Mouse (Mus musculus) kidney, embryonic 16.5 days (tissue): ENCODE measurements at regions not wholly inside any gene's neighbourhood (a gene's known extent, or its start where the extent isn't known, plus 50 kb on each side); places are given as distances from the start of the nearest gene placed in this dataset.

ENCODE experiments used
- ATAC-seq: fragments of 200-750 bp; cut with Nextera tagmentation; 2 replicates; pipeline ENCODE4 v1.8.0; 2017; ENCODE audit warnings: moderate TSS enrichment; ENCODE audit not compliant: low FRiP score, low TSS enrichment
- H3K27ac ChIP-seq: fragments of 300-500 bp; sonication (generic); 2 replicates; pipeline ENCODE4 v1.5.1; 2014; ENCODE audit warnings: low read length
- H3K27me3 ChIP-seq: fragments of 300-500 bp; sonication (generic); 2 replicates; pipeline ENCODE4 v1.6.1; 2014; ENCODE audit warnings: low read length, control low read depth, mixed read lengths; ENCODE audit not compliant: insufficient read depth
- H3K36me3 ChIP-seq: fragments of 300-500 bp; sonication (generic); 2 replicates; pipeline ENCODE4 v1.6.1; 2014; ENCODE audit warnings: low read length, control low read depth, mixed read lengths; ENCODE audit not compliant: insufficient read depth
- H3K4me1 ChIP-seq: fragments of 300-500 bp; sonication (generic); 2 replicates; pipeline ENCODE4 v1.6.1; 2014; ENCODE audit warnings: low read length, control low read depth, mixed read lengths; ENCODE audit not compliant: insufficient read depth
- H3K4me2 ChIP-seq: fragments of 300-500 bp; sonication (generic); replicated peaks from 2 replicates; pipeline ENCODE4 v1.6.1; 2014; ENCODE audit warnings: low read depth, low read length
- H3K4me3 ChIP-seq: fragments of 300-500 bp; sonication (generic); 2 replicates; pipeline ENCODE4 v1.5.1; 2014; ENCODE audit warnings: mild to moderate bottlenecking, low read length
- H3K9ac ChIP-seq: fragments of 300-500 bp; sonication (generic); replicated peaks from 2 replicates; pipeline ENCODE4 v1.6.1; 2014; ENCODE audit warnings: low read length
- H3K9me3 ChIP-seq: fragments of 300-500 bp; sonication (generic); 2 replicates; pipeline ENCODE4 v1.6.1; 2016; ENCODE audit warnings: low read length, control low read depth
- WGBS: fragments of 180-500 bp; shearing (Covaris S2); extraction: QIAGEN DNeasy Blood & Tissue Kit; methylation state at CpG from one replicate; pipeline ENCODE4 v1.1.7; 2014; 5-methylcytosine and 5-hydroxymethylcytosine counted together

DNA sequence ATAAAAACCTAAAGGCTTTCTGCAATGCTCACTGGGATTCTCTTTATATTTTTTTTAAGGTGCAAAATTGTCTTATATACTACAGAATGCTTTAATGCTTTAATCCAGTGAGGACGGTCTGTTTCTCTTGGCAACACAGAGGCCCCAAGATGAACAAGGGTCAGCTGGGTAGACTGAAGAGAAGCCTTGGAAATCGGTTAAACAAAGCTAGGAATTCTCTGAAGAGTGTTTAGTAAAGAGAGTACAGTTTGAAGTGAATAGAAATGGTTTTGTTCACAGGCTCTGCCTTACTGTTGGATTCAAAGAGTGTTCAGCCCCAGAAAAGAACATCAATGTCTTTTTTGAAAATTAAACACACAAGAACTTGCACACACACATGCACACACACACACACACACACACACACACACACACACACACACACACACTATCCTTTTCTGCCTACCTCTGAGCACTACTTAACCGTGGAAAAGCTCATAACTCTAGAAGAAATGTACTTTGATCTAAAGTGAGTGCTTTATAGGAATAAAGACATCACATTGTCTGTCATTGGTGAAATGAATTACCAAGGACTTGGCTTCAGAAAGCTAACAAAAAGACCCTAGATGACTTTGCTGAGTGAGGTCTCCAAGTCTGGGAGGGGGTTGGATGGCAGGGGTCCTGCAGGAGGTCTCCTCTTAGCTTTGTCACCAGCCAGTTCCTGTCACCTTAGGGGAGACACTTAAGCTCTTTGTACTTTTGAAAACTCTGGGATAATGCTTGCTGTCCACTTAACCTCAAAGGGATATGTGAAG is 201.5 kb downstream of the Cd47 start:
- no peaks in the 10 kb centered on the region for H3K4me1 ChIP-seq
- no peaks in the 10 kb centered on the region for H3K36me3 ChIP-seq
- H3K4me3 ChIP-seq: no peak overlapping the region
- 60% methylated on average over 3 of the region's 3 CpGs for WGBS
- H3K27ac ChIP-seq: no peak overlapping the region
- no peak overlapping the region for H3K9ac ChIP-seq
- H3K9me3 ChIP-seq: no peaks in the 10 kb centered on the region
- no peaks in the 10 kb centered on the region for H3K27me3 ChIP-seq
- H3K4me2 ChIP-seq: no peak overlapping the region
- no peak for ATAC-seq

DNA sequence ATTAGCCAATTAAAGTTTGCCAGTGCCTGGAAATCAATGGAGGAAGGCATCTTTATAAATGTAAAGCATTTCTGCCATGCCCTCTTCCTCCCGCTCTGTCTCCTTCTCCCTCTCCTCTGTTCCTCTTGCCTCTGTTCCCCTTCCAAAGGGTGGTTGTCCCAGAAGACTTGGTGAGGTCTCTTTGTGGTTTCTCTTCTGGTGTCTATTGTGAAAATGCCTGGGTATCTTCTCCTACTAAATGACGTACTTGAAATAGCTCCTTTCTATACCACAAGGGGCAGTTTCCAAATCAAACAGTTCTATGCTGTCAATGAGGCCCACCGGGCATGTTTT is 202.1 kb downstream of the Cd47 start:
- no peak overlapping the region for H3K4me2 ChIP-seq
- no peak overlapping the region for H3K9ac ChIP-seq
- 84% methylated on average over 3 of the region's 3 CpGs for WGBS
- H3K36me3 ChIP-seq: no peaks in the 10 kb centered on the region
- H3K27me3 ChIP-seq: no peaks in the 10 kb centered on the region
- no peaks in the 10 kb centered on the region for H3K9me3 ChIP-seq
- no peaks in the 10 kb centered on the region for H3K4me1 ChIP-seq
- H3K27ac ChIP-seq: no peak overlapping the region
- no peak for ATAC-seq
- no peak overlapping the region for H3K4me3 ChIP-seq

DNA sequence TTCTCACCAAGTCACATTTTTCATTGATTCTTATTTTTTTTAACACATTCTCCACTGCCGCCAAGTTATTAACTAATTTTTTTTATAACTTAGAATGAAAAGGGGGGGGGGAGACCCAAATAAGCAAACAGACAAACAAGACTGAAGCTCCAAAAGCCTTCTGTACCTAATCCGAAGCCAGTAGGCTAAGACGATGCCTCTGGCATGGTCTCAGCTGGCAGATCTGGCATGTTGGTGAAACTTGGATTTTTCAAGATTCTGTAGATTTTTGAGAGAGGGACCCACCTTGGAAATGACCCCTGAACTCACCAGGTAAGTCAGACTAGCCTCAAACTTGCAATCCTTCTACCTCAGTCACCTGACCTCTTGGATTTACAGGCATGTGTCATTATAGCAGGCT is 208.7 kb downstream of the Cd47 start:
- Histone ChIP-seq H3K4me2 (no peak overlapping the region), H3K9ac (no peak overlapping the region), H3K4me1 (0 out of 2 replicates have a peak, but pooled peaks cover 3% of the 10 kb centered on the region), H3K36me3 (no peaks in the 10 kb centered on the region), H3K27me3 (no peaks in the 10 kb centered on the region), H3K9me3 (no peaks in the 10 kb centered on the region), H3K4me3 (no peak overlapping the region), H3K27ac (no peak overlapping the region)
- WGBS: 93% methylated on average over 3 of the region's 3 CpGs
- no peak for ATAC-seq

DNA sequence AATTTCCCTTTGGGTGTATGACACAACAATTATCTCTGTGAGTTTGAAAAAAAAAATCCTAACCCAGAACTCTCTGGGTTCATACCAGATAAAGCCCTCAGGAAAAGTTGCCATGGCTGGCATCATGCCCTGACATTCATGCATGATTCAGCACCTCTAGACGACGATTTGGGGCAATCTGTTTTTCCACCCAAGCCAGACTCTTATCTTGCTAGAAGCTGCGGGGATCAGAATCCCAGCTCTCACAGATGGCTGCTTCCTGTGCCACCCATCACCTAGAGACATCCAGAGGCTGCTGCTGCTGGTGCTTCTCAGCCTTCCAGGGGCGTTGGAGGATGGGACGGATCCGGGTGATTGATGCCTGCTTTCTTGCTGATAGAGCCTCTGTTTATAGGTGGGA is 209.2 kb downstream of the Cd47 start:
- 28% methylated on average over 6 of the region's 6 CpGs for WGBS
- Histone ChIP-seq H3K27me3 (no peaks in the 10 kb centered on the region), H3K4me2 (no peak overlapping the region), H3K4me3 (no peak overlapping the region), H3K36me3 (no peaks in the 10 kb centered on the region), H3K9me3 (no peaks in the 10 kb centered on the region), H3K4me1 (0 out of 2 replicates have a peak, but pooled peaks cover 3% of the 10 kb centered on the region), H3K27ac (no peak overlapping the region), H3K9ac (no peak overlapping the region)
- ATAC-seq: no peak

DNA sequence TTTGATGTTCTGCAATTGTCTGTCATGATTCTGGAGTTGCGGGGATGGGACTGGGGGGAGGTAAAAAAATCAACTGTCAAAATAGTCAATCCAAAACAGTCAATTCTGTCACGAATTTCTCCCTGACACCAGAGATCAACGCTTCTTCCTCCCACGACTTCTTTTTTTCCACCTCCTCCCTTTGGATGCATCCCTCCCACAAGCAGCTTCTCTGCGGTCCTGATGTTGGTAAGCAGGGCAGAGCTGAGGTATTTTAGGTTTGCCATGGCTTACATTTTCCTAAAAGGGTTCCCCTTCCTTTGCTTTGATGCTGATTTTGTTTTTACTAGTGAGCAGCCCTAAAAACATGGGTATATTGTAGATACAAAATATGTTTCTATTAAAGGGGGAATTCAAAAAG is 209.7 kb downstream of the Cd47 start:
- Histone ChIP-seq H3K27ac (no peak overlapping the region), H3K4me1 (0 out of 2 replicates have a peak, but pooled peaks cover 3% of the 10 kb centered on the region), H3K9ac (no peak overlapping the region), H3K36me3 (no peaks in the 10 kb centered on the region), H3K9me3 (no peaks in the 10 kb centered on the region), H3K27me3 (no peaks in the 10 kb centered on the region), H3K4me2 (no peak overlapping the region), H3K4me3 (no peak overlapping the region)
- ATAC-seq: no peak
- WGBS: 50% methylated on average over 5 of the region's 5 CpGs

DNA sequence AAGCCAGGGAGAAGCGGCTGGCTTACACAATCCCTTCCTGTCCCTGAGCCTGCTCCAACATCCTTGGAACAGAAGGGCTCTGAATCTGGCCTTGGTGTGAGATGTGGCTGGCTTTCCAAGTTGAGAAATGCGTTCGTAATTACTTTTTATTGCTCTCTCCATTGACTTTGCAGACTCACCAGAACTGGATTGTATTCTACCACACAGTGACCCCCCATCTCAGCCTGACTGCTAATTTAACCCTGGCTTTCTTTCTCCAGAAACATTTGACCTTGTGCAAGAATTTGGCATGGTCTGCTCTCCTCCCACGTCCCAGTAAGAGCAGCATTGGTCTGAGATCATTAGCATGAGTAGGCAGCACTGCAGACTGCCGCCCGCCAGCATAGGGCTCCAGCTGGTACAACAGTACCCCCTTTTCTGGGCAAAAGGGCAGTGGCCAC is 210.2 kb downstream of the Cd47 start:
- Histone ChIP-seq H3K4me2 (no peak overlapping the region), H3K9me3 (no peaks in the 10 kb centered on the region), H3K4me3 (no peak overlapping the region), H3K9ac (no peak overlapping the region), H3K36me3 (no peaks in the 10 kb centered on the region), H3K27me3 (no peaks in the 10 kb centered on the region), H3K4me1 (0 out of 2 replicates have a peak, but pooled peaks cover 3% of the 10 kb centered on the region), H3K27ac (no peak overlapping the region)
- ATAC-seq: peak; percentile 51; the same call in 1 of the 2 replicates
- WGBS: 32% methylated on average over 6 of the region's 6 CpGs

DNA sequence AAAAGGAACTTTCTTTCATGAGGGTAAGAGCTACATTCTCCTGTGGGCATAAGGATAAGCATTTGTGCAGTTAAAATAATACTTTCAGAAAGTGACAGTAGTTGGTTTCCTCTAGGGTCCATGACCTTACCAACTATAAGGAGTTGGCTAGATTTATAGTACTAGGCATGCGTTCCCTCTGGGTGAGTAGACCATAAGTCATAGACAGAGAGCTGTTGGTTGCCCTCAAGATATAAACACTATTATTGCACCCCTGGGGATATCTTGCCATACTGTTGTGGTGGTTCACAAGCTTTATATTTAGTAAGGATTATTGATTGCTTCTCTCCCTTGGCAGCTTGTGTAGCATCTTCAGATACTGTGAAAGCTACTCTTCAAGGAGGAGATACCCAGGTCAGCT is 223.6 kb downstream of the Cd47 start:
- no peak overlapping the region for H3K4me2 ChIP-seq
- no peak for ATAC-seq
- 71% methylated on average over 1 of the region's 1 CpGs for WGBS
- H3K27ac ChIP-seq: no peak overlapping the region
- H3K4me3 ChIP-seq: no peak overlapping the region
- H3K36me3 ChIP-seq: no peaks in the 10 kb centered on the region
- H3K9ac ChIP-seq: no peak overlapping the region
- H3K27me3 ChIP-seq: no peaks in the 10 kb centered on the region
- H3K4me1 ChIP-seq: no peaks in the 10 kb centered on the region
- 0 out of 2 replicates have a peak, but pooled peaks cover 7% of the 10 kb centered on the region for H3K9me3 ChIP-seq

DNA sequence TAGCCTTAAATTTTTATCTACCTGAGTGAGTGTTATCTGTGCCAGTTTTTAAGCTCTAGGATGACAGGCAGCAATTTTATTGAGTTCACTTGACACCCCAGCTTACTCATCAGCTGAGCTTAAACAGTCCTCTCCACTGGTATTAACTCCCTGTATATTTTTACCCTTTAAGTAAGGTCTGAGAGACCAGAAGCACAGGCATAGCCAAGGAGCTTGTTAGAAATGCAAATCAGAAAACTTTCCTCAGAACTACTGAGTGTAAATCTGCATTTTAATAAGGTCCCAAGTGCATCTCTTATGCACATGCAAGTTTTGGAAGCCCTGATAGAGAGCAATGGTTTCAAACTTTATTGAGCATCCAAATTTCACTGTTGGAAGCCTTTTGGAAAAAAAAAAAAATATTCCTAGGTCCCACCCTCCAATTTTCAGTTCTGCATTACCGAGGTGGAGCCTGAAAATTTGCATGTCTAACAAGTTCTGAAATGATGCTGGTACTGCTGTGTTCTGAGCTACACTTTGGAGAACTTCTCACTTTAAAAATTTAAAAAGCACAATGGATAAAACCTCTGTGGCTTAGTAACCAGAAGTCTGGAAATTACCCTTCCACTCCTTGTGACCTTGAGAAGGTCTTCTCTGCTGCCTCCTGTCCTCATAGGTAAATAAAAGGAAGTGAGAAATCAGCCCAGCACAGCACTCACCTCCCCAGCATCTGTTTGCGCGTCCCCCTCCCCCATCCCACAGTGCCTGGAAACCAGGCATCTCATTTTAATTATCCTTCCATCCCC is 226.0 kb downstream of the Cd47 start:
- Histone ChIP-seq H3K27ac (no peak overlapping the region), H3K9me3 (0 out of 2 replicates have a peak, but pooled peaks cover 7% of the 10 kb centered on the region), H3K27me3 (no peaks in the 10 kb centered on the region), H3K9ac (no peak overlapping the region), H3K4me2 (no peak overlapping the region), H3K4me3 (no peak overlapping the region), H3K36me3 (no peaks in the 10 kb centered on the region), H3K4me1 (no peaks in the 10 kb centered on the region)
- no peak for ATAC-seq
- 19% methylated on average over 3 of the region's 3 CpGs for WGBS

DNA sequence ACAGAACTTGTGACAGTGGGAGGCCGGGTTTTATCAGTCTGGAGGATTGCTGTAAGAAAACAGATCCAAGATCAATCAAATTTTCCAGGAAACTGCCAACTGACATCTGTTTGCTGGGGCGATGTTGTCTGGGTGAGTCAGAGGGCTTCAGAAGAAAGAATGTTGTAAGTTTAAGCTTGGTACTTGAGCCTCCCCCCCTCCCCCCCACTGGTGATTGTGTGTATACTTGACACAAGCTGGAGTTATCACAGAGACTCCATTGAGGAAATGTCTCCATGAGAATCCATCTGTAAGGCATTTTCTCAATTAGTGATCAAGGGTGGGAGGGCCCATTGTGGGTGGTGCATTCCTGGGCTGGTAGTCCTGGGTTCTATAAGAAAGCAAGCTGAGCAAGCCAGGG is 226.9 kb downstream of the Cd47 start:
- H3K27me3 ChIP-seq: no peaks in the 10 kb centered on the region
- no peak for ATAC-seq
- 0 out of 2 replicates have a peak, but pooled peaks cover 7% of the 10 kb centered on the region for H3K9me3 ChIP-seq
- H3K36me3 ChIP-seq: no peaks in the 10 kb centered on the region
- no peak overlapping the region for H3K4me2 ChIP-seq
- WGBS: 63% methylated on average over 2 of the region's 2 CpGs
- no peak overlapping the region for H3K27ac ChIP-seq
- H3K9ac ChIP-seq: no peak overlapping the region
- H3K4me3 ChIP-seq: no peak overlapping the region
- H3K4me1 ChIP-seq: no peaks in the 10 kb centered on the region

DNA sequence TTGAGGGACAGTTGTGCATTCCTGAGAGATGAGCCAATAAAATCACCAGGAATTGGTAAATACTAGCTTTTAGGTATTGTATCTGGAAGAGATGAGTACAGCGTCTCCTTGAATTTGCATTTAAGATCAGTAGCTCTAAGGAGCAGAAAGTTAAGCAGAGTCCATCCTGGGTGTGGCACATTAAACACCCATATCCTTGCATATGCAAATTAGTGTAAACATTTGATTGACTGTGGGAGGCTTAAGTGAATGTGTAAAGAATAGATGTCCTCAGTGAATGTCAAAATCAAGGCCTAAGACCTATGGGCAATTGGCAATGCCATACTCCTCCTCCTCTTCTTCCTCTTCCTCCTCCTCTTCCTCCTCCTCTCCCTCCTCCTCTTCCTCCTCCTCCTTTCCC is 229.4 kb downstream of the Cd47 start:
- Histone ChIP-seq H3K27ac (no peak overlapping the region), H3K4me3 (no peak overlapping the region), H3K27me3 (no peaks in the 10 kb centered on the region), H3K9ac (no peak overlapping the region), H3K36me3 (no peaks in the 10 kb centered on the region), H3K9me3 (no peaks in the 10 kb centered on the region), H3K4me2 (no peak overlapping the region), H3K4me1 (no peaks in the 10 kb centered on the region)
- WGBS: 95% methylated on average over 1 of the region's 1 CpGs
- ATAC-seq: no peak
